11 mouse cellular contexts compared by ENCODE assay signal in genomic region chr4:133390042-133390441, GRCm38 (mm10). TPM values are rescaled to one million over a fixed set of nuclear protein-coding genes. Genes with fewer than 3 reads are reported as not detected.
DNase-seq lines count a peak whose midpoint lies in the region; ATAC-seq and TF ChIP-seq lines count a peak whose summit lies in the region.
"Had no signal": no experiment of that assay in that cellular context is flagged by ENCODE, and none has a peak within 500 bp of the region (broad histone marks: within the 10 kb centered on the region; RNA-seq: fewer than 3 reads in every experiment).

No protein-coding gene starts in this region.

- H3K9me3 ChIP-seq in heart, embryonic 15.5 days (replicated peaks) = no peaks in the 10 kb centered on the region
- H3K9me3 ChIP-seq in G1E (replicated peaks) = no peaks in the 10 kb centered on the region
- H3K9me3 ChIP-seq in forebrain, embryonic 14.5 days (replicated peaks; ENCODE audit: control insufficient read depth, low read length) = no peaks in the 10 kb centered on the region

- WGBS in heart, embryonic 15.5 days = 70% methylated on average over 2 of the region's 2 CpGs
- 100% methylated on average over 2 of the region's 2 CpGs for WGBS in macrophage (ENCODE audit: missing documents)
- WGBS in forebrain, embryonic 14.5 days = 92% methylated on average over 2 of the region's 2 CpGs

- H3K36me3 ChIP-seq in heart, embryonic 15.5 days = peaks cover 1% of the 10 kb centered on the region; the same call in 1 of the 2 replicates
- H3K36me3 ChIP-seq in G1E (replicated peaks) (peaks cover 74% of the 10 kb centered on the region), macrophage (ENCODE audit: inconsistent target) (no peaks in the 10 kb centered on the region; the same call in 1 of the 2 replicates)
- H3K36me3 ChIP-seq in forebrain, embryonic 14.5 days (ENCODE audit: control insufficient read depth, insufficient read depth, low read length) = no peaks in the 10 kb centered on the region

- no peak for DNase-seq in heart, adult 11 months
- DNase-seq in G1E (ENCODE audit: low spot score) = no peak
- DNase-seq in layer of hippocampus, adult 18-20 months (ENCODE audit: low spot score in 2 of 2) = no peak
- DNase-seq in frontal cortex, postnatal 14 days (ENCODE audit: low spot score in 2 of 2) = no peak
- DNase-seq in forebrain, embryonic 14.5 days (ENCODE audit: low spot score) = no peak
- DNase-seq: adrenal gland, postnatal 36 days; cerebellum, adult 9-10 months; gastrocnemius, postnatal 14 days had no signal

- no peak overlapping the region for H3K4me3 ChIP-seq in heart, embryonic 15.5 days
- H3K4me3 ChIP-seq in G1E (ENCODE audit: low read depth, low read length) (no peak overlapping the region), macrophage (ENCODE audit: inconsistent target) (no peak overlapping the region)
- no peak overlapping the region for H3K4me3 ChIP-seq in forebrain, embryonic 14.5 days (ENCODE audit: low read depth, low read length)

- H3K4me1 ChIP-seq in heart, embryonic 15.5 days (replicated peaks) = peaks cover 45% of the 10 kb centered on the region
- peaks cover 35% of the 10 kb centered on the region for H3K4me1 ChIP-seq in G1E (ENCODE audit: insufficient read depth, low read depth, low read length)
- H3K4me1 ChIP-seq in forebrain, embryonic 14.5 days (ENCODE audit: control insufficient read depth, insufficient read depth, low read length) = 0 out of 2 replicates have a peak, but pooled peaks cover 3% of the 10 kb centered on the region

- ATAC-seq in heart, embryonic 15.5 days (replicated peaks; ENCODE audit: insufficient number of reproducible peaks, insufficient read depth, low FRiP score, low read depth) = no peak
- peak; percentile 54; the same call in 1 of the 2 replicates for ATAC-seq in G1E (ENCODE audit: extremely low read depth, insufficient number of reproducible peaks, low FRiP score, poor library complexity, severe bottlenecking)
- ATAC-seq in erythroid progenitor cell, adult 5-6 weeks (replicated peaks; ENCODE audit: low FRiP score, poor library complexity, severe bottlenecking) = peak; percentile 84
- ATAC-seq in forebrain, embryonic 14.5 days = no peak

- peak overlapping the region; percentile 72; the same call in 1 of the 2 replicates for H3K27ac ChIP-seq in heart, embryonic 15.5 days
- H3K27ac ChIP-seq in macrophage = peak overlapping the region; percentile 13
- no peak overlapping the region for H3K27ac ChIP-seq in forebrain, embryonic 14.5 days (ENCODE audit: low read depth, low read length)

- H3K9ac ChIP-seq in heart, embryonic 15.5 days = no peak overlapping the region
- H3K9ac ChIP-seq in forebrain, embryonic 14.5 days (ENCODE audit: low read length) = no peak overlapping the region

- H3K27me3 ChIP-seq in heart, embryonic 15.5 days = no peaks in the 10 kb centered on the region
- H3K27me3 ChIP-seq in G1E (ENCODE audit: insufficient read depth, low read length) = no peaks in the 10 kb centered on the region
- no peaks in the 10 kb centered on the region for H3K27me3 ChIP-seq in forebrain, embryonic 14.5 days (replicated peaks; ENCODE audit: control insufficient read depth, insufficient read depth, low read length)

- H3K4me2 ChIP-seq in heart, embryonic 15.5 days = no peak overlapping the region
- no peak overlapping the region for H3K4me2 ChIP-seq in forebrain, embryonic 14.5 days (ENCODE audit: low read length)

- H3K79me2 ChIP-seq in macrophage (ENCODE audit: inconsistent target) = peaks cover 88% of the 10 kb centered on the region

- no peak for TF ChIP-seq CTCF in G1E (IDR thresholded peaks at IDR 0.05; ENCODE audit: low read depth, low read length)

RNA-seq across cellular contexts. Expression of gene Slc9a1, which starts 20.5 kb away (rescaled TPM):
- 6.6 and 8.2 TPM in 2 replicates for polyA plus RNA-seq in heart, embryonic 15.5 days (2015; fragmentation: Nextera tagmentation; extraction: Ambion mirVana)
- total RNA-seq in G1E (2014; fragmentation: Nextera tagmentation) = 27.3 and 30.2 TPM in 2 replicates
- total RNA-seq in G1E (2017) = 5.3 and 7.3 TPM in 2 replicates
- 37.0 and 44.6 TPM in 2 replicates for polyA plus RNA-seq in G1E (2012)
- total RNA-seq in erythroid progenitor cell, adult 5-6 weeks (2015; ENCODE audit: low replicate concordance) = 15.9 and 18.4 TPM in 2 replicates
- total RNA-seq in erythroid progenitor cell, adult 5-6 weeks (2017; ENCODE audit: low replicate concordance) = 13.5 and 13.7 TPM in 2 replicates
- 10 to 100 TPM; 26.4 to 88.9 (median 67.3) TPM for total RNA-seq in macrophage (2018; cell fraction: chromatin; rRNA removed)
- total RNA-seq in macrophage (2018; cell fraction: cytosol; rRNA removed) = 10 to 100 TPM; 20.6 to 46.9 (median 31.9) TPM
- total RNA-seq in macrophage (2018; cell fraction: nucleus; rRNA removed) = 100 to 1,000 TPM in 1 of 26 experiments, 10 to 100 TPM in 25; 42.2 to 108 (median 67.0) TPM
- 18.3 to 27.4 TPM (median 23.8 TPM) in 3 replicates for polyA plus RNA-seq in macrophage (2018)
- 10 to 100 TPM; 62.2 to 62.9 TPM for total RNA-seq in layer of hippocampus, adult 18-20 months (2021)
- 4.4 and 7.3 TPM in 2 replicates for polyA plus RNA-seq in forebrain, embryonic 14.5 days (2014; fragmentation: Nextera tagmentation; extraction: Ambion mirVana)

RNA-seq across cellular contexts. Expression of gene Wdtc1, which starts 36.8 kb away (rescaled TPM):
- 11.4 and 14.3 TPM in 2 replicates for polyA plus RNA-seq in heart, embryonic 15.5 days (2015; fragmentation: Nextera tagmentation; extraction: Ambion mirVana)
- total RNA-seq in G1E (2014; fragmentation: Nextera tagmentation) (24.5 and 32.3 TPM in 2 replicates), G1E (2017) (6.9 and 7.1 TPM in 2 replicates)
- polyA plus RNA-seq in G1E (2012) (53.4 and 61.4 TPM in 2 replicates), macrophage (2018) (19.3 to 24.9 TPM (median 22.8 TPM) in 3 replicates)
- 16.2 and 28.5 TPM in 2 replicates for total RNA-seq in erythroid progenitor cell, adult 5-6 weeks (2015; ENCODE audit: low replicate concordance)
- 9.0 and 10.1 TPM in 2 replicates for total RNA-seq in erythroid progenitor cell, adult 5-6 weeks (2017; ENCODE audit: low replicate concordance)
- 10 to 100 TPM; 12.4 to 41.2 (median 26.6) TPM for total RNA-seq in macrophage (2018; cell fraction: chromatin; rRNA removed)
- total RNA-seq in macrophage (2018; cell fraction: cytosol; rRNA removed) = 10 to 100 TPM; 18.2 to 35.7 (median 26.8) TPM
- total RNA-seq in macrophage (2018; cell fraction: nucleus; rRNA removed) = 10 to 100 TPM; 19.2 to 33.6 (median 24.4) TPM
- 10 to 100 TPM; 79.6 to 83.1 TPM for total RNA-seq in layer of hippocampus, adult 18-20 months (2021)
- polyA plus RNA-seq in forebrain, embryonic 14.5 days (2014; fragmentation: Nextera tagmentation; extraction: Ambion mirVana) = 17.5 and 18.9 TPM in 2 replicates

Comparison
In these comparisons a context has a peak if more than half of its experiments do, and no peak if none do; other contexts are left out.
1. ATAC-seq: peak in G1E (single experiment) and erythroid progenitor cell, adult 5-6 weeks (single experiment); none in heart, embryonic 15.5 days (single experiment) and forebrain, embryonic 14.5 days (single experiment).